Comparison of ENCODE assay signal across 17 mouse cellular contexts in genomic region chr10:26082081-26082480, GRCm38 (mm10). TPM values are rescaled to one million over a fixed set of nuclear protein-coding genes. Genes with fewer than 3 reads are reported as not detected.
DNase-seq lines count a peak whose midpoint lies in the region; ATAC-seq lines count a peak whose summit lies in the region.
"Had no signal": no experiment of that assay in that cellular context is flagged by ENCODE, and none has a peak within 500 bp of the region (broad histone marks: within the 10 kb centered on the region; RNA-seq: fewer than 3 reads in every experiment).

No protein-coding gene starts in this region.

- no peak for ATAC-seq in limb, embryonic 11.5 days (ENCODE audit: insufficient number of reproducible peaks, low FRiP score, low TSS enrichment, low read depth)
- no peak for ATAC-seq in megakaryocyte, adult 5-6 weeks (ENCODE audit: poor library complexity, severe bottlenecking)

- no peak overlapping the region for H3K4me2 ChIP-seq in limb, embryonic 11.5 days (ENCODE audit: low read depth, severe bottlenecking)
- H3K4me2 ChIP-seq: limb, embryonic 13.5 days had no signal

- no peaks in the 10 kb centered on the region for H3K9me3 ChIP-seq in limb, embryonic 11.5 days (ENCODE audit: control insufficient read depth, low read length)
- H3K9me3 ChIP-seq: limb, embryonic 13.5 days had no signal

- H3K27me3 ChIP-seq in limb, embryonic 11.5 days (ENCODE audit: control insufficient read depth, insufficient read depth, low read length), result peaks cover 10% of the 10 kb centered on the region

- no peak overlapping the region for H3K4me3 ChIP-seq in limb, embryonic 11.5 days (ENCODE audit: low read depth, low read length)
- H3K4me3 ChIP-seq: erythroblast, embryonic 14.5 days; limb, embryonic 13.5 days; megakaryocyte, embryonic 14.5 days had no signal

- peak; percentile 44 to 55 for DNase-seq in kidney, postnatal 4 days
- DNase-seq in kidney, postnatal 14 days, result no peak
- DNase-seq in ES-CJ7 (ENCODE audit: low read depth, low spot score), result peak; percentile 19
- peak; percentile 2 for DNase-seq in c-Kit-positive CD71-positive TER-119-negative erythroid progenitor cells, embryonic 14.5 days (ENCODE audit: low read depth)
- peak; percentile 74 for DNase-seq in limb, embryonic 11.5 days (ENCODE audit: low spot score)
- no peak for DNase-seq in cerebellum, adult 9-10 months
- DNase-seq: cerebellum, adult 8-10 months; kidney, adult 8-10 months; lung, adult 18-20 months; thymus, postnatal 36 days had no signal

- no peak overlapping the region for H3K27ac ChIP-seq in limb, embryonic 11.5 days (replicated peaks; ENCODE audit: low read depth, low read length)
- H3K27ac ChIP-seq: limb, embryonic 13.5 days had no signal

- H3K4me1 ChIP-seq in limb, embryonic 11.5 days (ENCODE audit: control insufficient read depth, insufficient read depth, low read length), result no peaks in the 10 kb centered on the region

- WGBS in limb, embryonic 11.5 days, result 58% methylated on average over 4 of the region's 4 CpGs

- H3K9ac ChIP-seq in limb, embryonic 11.5 days (ENCODE audit: low read length), result no peak overlapping the region
- H3K9ac ChIP-seq: limb, embryonic 13.5 days had no signal

- H3K36me3 ChIP-seq in limb, embryonic 11.5 days (ENCODE audit: control insufficient read depth, insufficient read depth, low read length), result no peaks in the 10 kb centered on the region
- H3K36me3 ChIP-seq: G1E; limb, embryonic 13.5 days had no signal

RNA-seq across cellular contexts. Expression of gene Tmem200a, which starts 3.2 kb away (rescaled TPM):
- polyA plus RNA-seq in limb, embryonic 11.5 days (2014; fragmentation: Nextera tagmentation; extraction: Ambion mirVana), result 5.0 and 6.9 TPM in 2 replicates
- total RNA-seq in megakaryocyte, adult 5-6 weeks (2015), result not detected in 2 replicates
- total RNA-seq in megakaryocyte, adult 5-6 weeks (2017), result not detected in 2 replicates
- total RNA-seq: heart, postnatal 25 days had no signal
- polyA plus RNA-seq: erythroblast, embryonic 14.5 days; G1E had no signal

RNA-seq across cellular contexts. Expression of gene Gm9767, which starts 4.0 kb away (rescaled TPM):
- 0.13 and 0.40 TPM in 2 replicates for polyA plus RNA-seq in limb, embryonic 11.5 days (2014; fragmentation: Nextera tagmentation; extraction: Ambion mirVana)
- not detected in 2 replicates for total RNA-seq in megakaryocyte, adult 5-6 weeks (2015)
- not detected in 2 replicates for total RNA-seq in megakaryocyte, adult 5-6 weeks (2017)
- total RNA-seq: G1E; heart, adult 8-10 months; heart, postnatal 25 days had no signal
- polyA plus RNA-seq: erythroblast, embryonic 14.5 days; G1E had no signal

Comparison
In these comparisons a context has a peak if more than half of its experiments do, and no peak if none do; other contexts are left out.
1. DNase-seq: peak in kidney, postnatal 4 days (2 of 2), ES-CJ7 (single experiment), c-Kit-positive CD71-positive TER-119-negative erythroid progenitor cells, embryonic 14.5 days (single experiment) and limb, embryonic 11.5 days (single experiment); none in kidney, postnatal 14 days (single experiment) and cerebellum, adult 9-10 months (single experiment).